12 mouse cellular contexts compared by ENCODE assay signal in genomic region chr10:75412114-75413103, GRCm38 (mm10). TPM values are rescaled to one million over a fixed set of nuclear protein-coding genes. Genes with fewer than 3 reads are reported as not detected.
A peak's percentile ranks its signal among the peaks of the same experiment; 100 is the strongest.
DNase-seq lines count a peak whose midpoint lies in the region; ATAC-seq and TF ChIP-seq lines count a peak whose summit lies in the region.
"Had no signal": no experiment of that assay in that cellular context is flagged by ENCODE, and none has a peak within 500 bp of the region (broad histone marks: within the 10 kb centered on the region; RNA-seq: fewer than 3 reads in every experiment).

No protein-coding gene starts in this region.

- H3K27ac ChIP-seq in forebrain, embryonic 10.5 days: peak overlapping the region; percentile 22; the same call in 1 of the 2 replicates
- H3K27ac ChIP-seq in forebrain, embryonic 11.5 days (ENCODE audit: low read depth, low read length): no peak overlapping the region
- no peak overlapping the region for H3K27ac ChIP-seq in MEL (ENCODE audit: control insufficient read depth, low read depth, low read length)
- no peak overlapping the region for H3K27ac ChIP-seq in intestine, embryonic 16.5 days (ENCODE audit: low read length)
- peak overlapping the region; percentile 68 for H3K27ac ChIP-seq in liver, embryonic 15.5 days (replicated peaks)

- TF ChIP-seq EP300 in MEL (IDR thresholded peaks at IDR 0.05; ENCODE audit: low read depth in 1 of 2, low read length in 2 of 2): no peak

- no peak for TF ChIP-seq RAD21 in MEL (IDR thresholded peaks at IDR 0.05; ENCODE audit: low read depth, low read length)

- H3K4me3 ChIP-seq in forebrain, embryonic 10.5 days: no peak overlapping the region
- no peak overlapping the region for H3K4me3 ChIP-seq in forebrain, embryonic 11.5 days (ENCODE audit: low read depth, low read length)
- peak overlapping the region in 1 of 2 experiments; percentile 35; a peak in 1 of 4 replicates for H3K4me3 ChIP-seq in MEL (ENCODE audit: control insufficient read depth in 1 of 2, insufficient read depth in 1 of 2, low read depth in 2 of 2, low read length in 2 of 2)
- no peak overlapping the region for H3K4me3 ChIP-seq in intestine, embryonic 16.5 days (ENCODE audit: low read length)
- H3K4me3 ChIP-seq in liver, embryonic 15.5 days (replicated peaks): no peak overlapping the region
- H3K4me3 ChIP-seq: erythroblast, embryonic 14.5 days had no signal

- no peak for DNase-seq in forebrain, embryonic 10.5 days (ENCODE audit: extremely low spot score, low spot score)
- DNase-seq in forebrain, embryonic 11.5 days (ENCODE audit: low spot score): no peak
- DNase-seq in MEL (ENCODE audit: low read depth, low spot score): peak; percentile 14
- no peak for DNase-seq in left cerebral cortex, adult 18-20 months (ENCODE audit: low spot score in 2 of 2)
- DNase-seq in testis, postnatal 14 days (ENCODE audit: low spot score): no peak
- DNase-seq in layer of hippocampus, adult 11-12 months (ENCODE audit: low spot score): no peak
- DNase-seq: adrenal gland, adult 8-10 months; cerebellum, adult 11 months; lung, embryonic 14.5 days had no signal

- no peak for TF ChIP-seq CTCF in MEL (IDR thresholded peaks at IDR 0.05 in 2 of 3, conservative IDR thresholded peaks at IDR 0.05 in 1 of 3; ENCODE audit: control insufficient read depth in 1 of 3, insufficient read depth in 1 of 3, low read depth in 2 of 3, low read length in 3 of 3, poor library complexity in 1 of 3, severe bottlenecking in 1 of 3)

- WGBS in forebrain, embryonic 10.5 days: 71% methylated on average over 27 of the region's 27 CpGs
- 63% methylated on average over 27 of the region's 27 CpGs for WGBS in forebrain, embryonic 11.5 days
- WGBS in intestine, embryonic 16.5 days: 50% methylated on average over 27 of the region's 27 CpGs
- 67% methylated on average over 27 of the region's 27 CpGs for WGBS in liver, embryonic 15.5 days (ENCODE audit: insufficient replicate concordance)

- peaks cover 21% of the 10 kb centered on the region for H3K4me1 ChIP-seq in forebrain, embryonic 10.5 days
- peaks cover 4% of the 10 kb centered on the region for H3K4me1 ChIP-seq in forebrain, embryonic 11.5 days (replicated peaks; ENCODE audit: control insufficient read depth, insufficient read depth, low read length)
- H3K4me1 ChIP-seq in MEL (ENCODE audit: control insufficient read depth in 1 of 2, insufficient read depth in 2 of 2, low read length in 2 of 2): peaks cover 0 to 4% of the 10 kb centered on the region in 2 experiments; a peak in 2 of 4 replicates
- H3K4me1 ChIP-seq in intestine, embryonic 16.5 days (ENCODE audit: control insufficient read depth, insufficient read depth, low read length): 0 out of 2 replicates have a peak, but pooled peaks cover 4% of the 10 kb centered on the region
- peaks cover 12% of the 10 kb centered on the region; the same call in 1 of the 2 replicates for H3K4me1 ChIP-seq in liver, embryonic 15.5 days (replicated peaks)

- ATAC-seq in forebrain, embryonic 11.5 days (replicated peaks; ENCODE audit: low FRiP score): no peak
- ATAC-seq in intestine, embryonic 16.5 days: peak; percentile 85
- peak; percentile 58 for ATAC-seq in liver, embryonic 15.5 days (ENCODE audit: insufficient read depth)

- H3K27me3 ChIP-seq in forebrain, embryonic 10.5 days (ENCODE audit: poor library complexity, severe bottlenecking): no peaks in the 10 kb centered on the region
- H3K27me3 ChIP-seq in forebrain, embryonic 11.5 days (ENCODE audit: control insufficient read depth, insufficient read depth, low read length): no peaks in the 10 kb centered on the region
- H3K27me3 ChIP-seq in MEL (ENCODE audit: control insufficient read depth in 1 of 2, insufficient read depth in 2 of 2, low read length in 2 of 2): no peaks in the 10 kb centered on the region
- H3K27me3 ChIP-seq in intestine, embryonic 16.5 days (replicated peaks; ENCODE audit: control insufficient read depth, insufficient read depth, low read length): no peaks in the 10 kb centered on the region
- H3K27me3 ChIP-seq in liver, embryonic 15.5 days: no peaks in the 10 kb centered on the region

- H3K4me2 ChIP-seq in forebrain, embryonic 11.5 days (ENCODE audit: low read depth, low read length, severe bottlenecking): no peak overlapping the region
- 0 out of 2 replicates have a peak overlapping the region, but pooled peaks have one; percentile 10 for H3K4me2 ChIP-seq in intestine, embryonic 16.5 days (ENCODE audit: low read depth, low read length)
- H3K4me2 ChIP-seq in liver, embryonic 15.5 days: no peak overlapping the region
- H3K4me2 ChIP-seq: lung, embryonic 14.5 days had no signal

- no peaks in the 10 kb centered on the region for H3K36me3 ChIP-seq in forebrain, embryonic 10.5 days (replicated peaks)
- no peaks in the 10 kb centered on the region for H3K36me3 ChIP-seq in forebrain, embryonic 11.5 days (ENCODE audit: control insufficient read depth, insufficient read depth, low read length)
- H3K36me3 ChIP-seq in MEL (ENCODE audit: control insufficient read depth in 1 of 2, insufficient read depth in 2 of 2, low read length in 2 of 2): no peaks in the 10 kb centered on the region
- no peaks in the 10 kb centered on the region for H3K36me3 ChIP-seq in intestine, embryonic 16.5 days (ENCODE audit: control insufficient read depth, insufficient read depth, low read length)
- H3K36me3 ChIP-seq in liver, embryonic 15.5 days (replicated peaks): no peaks in the 10 kb centered on the region

- H3K79me2 ChIP-seq in MEL (ENCODE audit: control insufficient read depth, insufficient read depth, low read length, poor library complexity): no peaks in the 10 kb centered on the region

- no peaks in the 10 kb centered on the region for H3K9me3 ChIP-seq in forebrain, embryonic 10.5 days
- no peaks in the 10 kb centered on the region for H3K9me3 ChIP-seq in forebrain, embryonic 11.5 days (ENCODE audit: control insufficient read depth, low read length)
- H3K9me3 ChIP-seq in MEL (replicated peaks; ENCODE audit: insufficient read depth, low read length): no peaks in the 10 kb centered on the region
- H3K9me3 ChIP-seq in intestine, embryonic 16.5 days (ENCODE audit: control insufficient read depth, low read length): no peaks in the 10 kb centered on the region
- no peaks in the 10 kb centered on the region for H3K9me3 ChIP-seq in liver, embryonic 15.5 days (replicated peaks)

- H3K9ac ChIP-seq in forebrain, embryonic 11.5 days (ENCODE audit: low read length): no peak overlapping the region; the same call in 1 of the 2 replicates
- H3K9ac ChIP-seq in MEL (ENCODE audit: control insufficient read depth, low read depth, low read length, poor library complexity, severe bottlenecking): no peak overlapping the region
- peak overlapping the region; percentile 15; the same call in 1 of the 2 replicates for H3K9ac ChIP-seq in intestine, embryonic 16.5 days (ENCODE audit: low read depth, low read length)
- H3K9ac ChIP-seq in liver, embryonic 15.5 days: no peak overlapping the region
- H3K9ac ChIP-seq: lung, embryonic 14.5 days had no signal

- TF ChIP-seq POLR2A in MEL (IDR thresholded peaks at IDR 0.05; ENCODE audit: control insufficient read depth in 1 of 2, insufficient read depth in 1 of 2, low read depth in 1 of 2, low read length in 2 of 2, poor library complexity in 1 of 2): no peak

TF ChIP-seq in MEL, 35 proteins besides CTCF, POLR2A, EP300 and RAD21:
- TF ChIP-seq BHLHE40 (IDR thresholded peaks at IDR 0.05; ENCODE audit: borderline replicate concordance, low read depth, low read length) (peak; percentile 82), TAL1 (IDR thresholded peaks at IDR 0.05; ENCODE audit: low read length) (no peak)
TF ChIP-seq in MEL: peak in this region for 1.

RNA-seq across cellular contexts. Expression of gene Upb1, which starts 11.5 kb away (rescaled TPM):
- 0.06 and 0.15 TPM in 2 replicates for polyA plus RNA-seq in forebrain, embryonic 10.5 days (2016; fragmentation: Nextera tagmentation; extraction: Ambion mirVana)
- polyA plus RNA-seq in forebrain, embryonic 11.5 days (2014; fragmentation: Nextera tagmentation; extraction: Ambion mirVana): 0.59 TPM in 1 of 2 replicates, not detected in the other
- not detected in 2 replicates for total RNA-seq in MEL (2012; rRNA removed)
- under 1 TPM in 1 of 2 experiments, not detected in 1; 0.03 TPM for polyA plus RNA-seq in MEL (2012; ENCODE audit: insufficient read depth in 1 of 2, insufficient read length in 2 of 2, low read depth in 1 of 2, low replicate concordance in 2 of 2, missing spikeins in 1 of 2)
- 0.98 and 1.8 TPM in 2 replicates for polyA plus RNA-seq in intestine, embryonic 16.5 days (2015; fragmentation: Nextera tagmentation; extraction: Ambion mirVana)
- 28.0 and 32.6 TPM in 2 replicates for polyA plus RNA-seq in liver, embryonic 15.5 days (2015; fragmentation: Nextera tagmentation; extraction: Ambion mirVana)
- under 1 TPM; 0.37 to 0.63 TPM for total RNA-seq in left cerebral cortex, adult 18-20 months (2021)
- polyA plus RNA-seq: erythroblast, embryonic 14.5 days had no signal

Comparison
In these comparisons a context has a peak if more than half of its experiments do, and no peak if none do; other contexts are left out.
1. H3K27ac ChIP-seq: peak in forebrain, embryonic 10.5 days (single experiment) and liver, embryonic 15.5 days (single experiment); none in forebrain, embryonic 11.5 days (single experiment), MEL (single experiment) and intestine, embryonic 16.5 days (single experiment).
2. RNA of gene Upb1, which starts 11.5 kb away (polyA plus RNA-seq): 28.0 to 32.6 TPM in liver, embryonic 15.5 days; 0.98 to 1.8 TPM in intestine, embryonic 16.5 days, 0.06 to 0.15 TPM in forebrain, embryonic 10.5 days, 0.59 TPM in forebrain, embryonic 11.5 days and 0.03 TPM in MEL; every median in the first group is over 10 times any median in the second.